8 mouse cellular contexts compared by ENCODE assay signal in genomic region chr4:55294255-55294687, GRCm38 (mm10). TPM values are rescaled to one million over a fixed set of nuclear protein-coding genes. Genes with fewer than 3 reads are reported as not detected.
DNase-seq lines count a peak whose midpoint lies in the region; ATAC-seq lines count a peak whose summit lies in the region.

No protein-coding gene starts in this region.

- peak; percentile 35 for DNase-seq in layer of hippocampus, adult 11-12 months (ENCODE audit: low spot score)
- DNase-seq in layer of hippocampus, adult 9-10 months (ENCODE audit: low spot score) = no peak
- peak; percentile 83 for DNase-seq in embryo, embryonic 9.5 days (ENCODE audit: extremely low spot score)
- DNase-seq in left cerebral cortex, postnatal 4 days = peak; percentile 81
- DNase-seq in thymus, postnatal 0 days (ENCODE audit: low spot score) = no peak
- no peak for DNase-seq in ovary, postnatal 14 days (ENCODE audit: low spot score)

- 1% methylated on average over 14 of the region's 14 CpGs for WGBS in heart, embryonic 16.5 days
- WGBS in neural tube, embryonic 13.5 days = under 1% methylated on average over 14 of the region's 14 CpGs

- H3K9me3 ChIP-seq in heart, embryonic 16.5 days (replicated peaks; ENCODE audit: control insufficient read depth, low read length) = no peaks in the 10 kb centered on the region
- H3K9me3 ChIP-seq in neural tube, embryonic 13.5 days = no peaks in the 10 kb centered on the region

- H3K27ac ChIP-seq in heart, embryonic 16.5 days (ENCODE audit: low read length) = no peak overlapping the region
- peak overlapping the region; percentile 93 for H3K27ac ChIP-seq in neural tube, embryonic 13.5 days (replicated peaks)

- H3K27me3 ChIP-seq in heart, embryonic 16.5 days (ENCODE audit: control insufficient read depth, insufficient read depth, low read length) = no peaks in the 10 kb centered on the region
- no peaks in the 10 kb centered on the region for H3K27me3 ChIP-seq in neural tube, embryonic 13.5 days

- H3K36me3 ChIP-seq in heart, embryonic 16.5 days (ENCODE audit: control insufficient read depth, insufficient read depth) = no peaks in the 10 kb centered on the region
- H3K36me3 ChIP-seq in neural tube, embryonic 13.5 days = no peaks in the 10 kb centered on the region

- no peak for ATAC-seq in heart, embryonic 16.5 days (replicated peaks; ENCODE audit: extremely low read depth, insufficient read depth, low FRiP score)
- ATAC-seq in neural tube, embryonic 13.5 days (ENCODE audit: low read depth) = peak; percentile 96

- H3K4me3 ChIP-seq in heart, embryonic 16.5 days (ENCODE audit: low read length) = peak overlapping the region; percentile 55
- H3K4me3 ChIP-seq in neural tube, embryonic 13.5 days = peak overlapping the region; percentile 36

- H3K9ac ChIP-seq in heart, embryonic 16.5 days (ENCODE audit: low read length) = peak overlapping the region; percentile 68
- peak overlapping the region; percentile 73 for H3K9ac ChIP-seq in neural tube, embryonic 13.5 days

- H3K4me1 ChIP-seq in heart, embryonic 16.5 days (ENCODE audit: control insufficient read depth, insufficient read depth, low read length) = 0 out of 2 replicates have a peak, but pooled peaks cover 2% of the 10 kb centered on the region
- peaks cover 31% of the 10 kb centered on the region for H3K4me1 ChIP-seq in neural tube, embryonic 13.5 days (replicated peaks)

- H3K4me2 ChIP-seq in heart, embryonic 16.5 days (ENCODE audit: low read depth, low read length) = peak overlapping the region; percentile 78
- peak overlapping the region; percentile 59 for H3K4me2 ChIP-seq in neural tube, embryonic 13.5 days

- intact Hi-C loops in left cerebral cortex, postnatal 4 days (cut with DNase I) = no loop called here

RNA-seq across cellular contexts. Expression of gene Rad23b, which starts 55.6 kb away (rescaled TPM):
- polyA plus RNA-seq in heart, embryonic 16.5 days (2015; fragmentation: Nextera tagmentation; extraction: Ambion mirVana) = 55.2 and 58.9 TPM in 2 replicates
- total RNA-seq in left cerebral cortex, postnatal 4 days (2021) = 100 to 1,000 TPM; 203 to 212 TPM
- polyA plus RNA-seq in neural tube, embryonic 13.5 days (2015; fragmentation: Nextera tagmentation; extraction: Ambion mirVana) = 98.1 and 101 TPM in 2 replicates
- 63.9 and 68.6 TPM in 2 replicates for polyA plus RNA-seq in thymus, postnatal 0 days (2015; fragmentation: Nextera tagmentation; extraction: Ambion mirVana)

Comparison
In these comparisons a context has a peak if more than half of its experiments do, and no peak if none do; other contexts are left out.
1. DNase-seq: peak in layer of hippocampus, adult 11-12 months (single experiment), embryo, embryonic 9.5 days (single experiment) and left cerebral cortex, postnatal 4 days (single experiment); none in layer of hippocampus, adult 9-10 months (single experiment), thymus, postnatal 0 days (single experiment) and ovary, postnatal 14 days (single experiment).